Mouse (Mus musculus) layer of hippocampus, adult 2 months (tissue): Measurements from ENCODE around the gene Irs1. TPM values are rescaled to one million over a fixed set of nuclear protein-coding genes. Genes with fewer than 3 reads are reported as not detected.
A peak's percentile ranks its signal among the peaks of the same experiment; 100 is the strongest.

Experiments used
- DNase-seq, 2 experiments: peaks; one replicate each; pipeline ENCODE4 v3.0.0; 2022; ENCODE audit warnings: low spot score in 2 of 2
- H3K27ac ChIP-seq: fragments of 200-600 bp; 2 replicates; pipeline ENCODE4 v1.8.1; 2022
- H3K4me3 ChIP-seq: fragments of 200-600 bp; 2 replicates; pipeline ENCODE4 v1.8.1; 2022; ENCODE audit warnings: mild to moderate bottlenecking
- CTCF ChIP-seq: fragments of 200-600 bp; conservative IDR thresholded peaks from 2 replicates; pipeline ENCODE4 v1.8.1; 2022; ENCODE audit warnings: antibody characterized with exemption, mild to moderate bottlenecking, moderate library complexity
- total RNA-seq, 2 experiments: library from RNA; stranded (reverse); gene quantifications; 2 replicates each; pipeline ENCODE4 v1.2.3; 2021

Gene Irs1
- total RNA-seq, 2 experiments from 2014 or later = 17.8 to 17.9 TPM

DNA sequence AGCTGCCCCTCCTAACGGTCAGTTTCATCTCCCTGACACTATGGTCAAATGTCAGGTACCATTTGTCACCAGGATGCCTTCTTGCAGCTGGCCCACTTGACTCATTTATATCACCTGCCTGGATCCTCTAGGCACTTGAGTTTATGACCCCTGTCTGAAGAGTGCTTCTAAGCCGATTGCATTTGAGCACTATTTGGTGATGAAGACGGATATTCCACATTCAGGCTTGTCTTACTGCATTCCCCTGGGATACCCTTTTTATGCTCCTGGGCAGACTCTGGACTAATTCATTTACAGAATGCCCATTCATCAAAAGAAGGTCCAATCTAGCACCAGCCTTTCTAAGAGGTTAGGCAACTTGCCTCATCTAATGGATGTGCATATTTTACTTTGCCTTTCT lies 13.3 kb upstream of the Irs1 start:
- no peak for TF ChIP-seq CTCF
- no peak for DNase-seq
- Histone ChIP-seq H3K27ac (no peak overlapping the region), H3K4me3 (no peak overlapping the region)

DNA sequence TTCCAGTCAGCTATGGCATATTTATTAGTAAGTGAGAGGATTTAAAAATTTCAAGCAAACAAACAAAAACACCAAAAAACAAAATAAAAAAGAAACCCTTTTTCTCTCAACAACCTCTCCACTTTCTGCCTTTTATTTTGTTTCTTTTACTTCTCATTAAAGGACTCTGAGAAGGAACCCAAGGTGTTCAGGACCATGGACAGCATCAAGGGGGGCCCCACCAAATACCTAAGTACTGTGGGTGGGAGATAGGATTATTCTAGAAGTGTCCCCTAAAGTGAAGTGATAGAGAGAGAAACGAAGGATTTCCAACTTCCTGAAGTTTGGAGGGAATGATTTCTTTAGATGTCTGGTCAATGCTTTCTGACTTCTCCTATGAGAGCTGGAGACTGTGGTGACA lies 7.4 kb upstream of the Irs1 start:
- no peak for DNase-seq
- H3K27ac ChIP-seq = no peak overlapping the region
- no peak for TF ChIP-seq CTCF
- H3K4me3 ChIP-seq = no peak overlapping the region

DNA sequence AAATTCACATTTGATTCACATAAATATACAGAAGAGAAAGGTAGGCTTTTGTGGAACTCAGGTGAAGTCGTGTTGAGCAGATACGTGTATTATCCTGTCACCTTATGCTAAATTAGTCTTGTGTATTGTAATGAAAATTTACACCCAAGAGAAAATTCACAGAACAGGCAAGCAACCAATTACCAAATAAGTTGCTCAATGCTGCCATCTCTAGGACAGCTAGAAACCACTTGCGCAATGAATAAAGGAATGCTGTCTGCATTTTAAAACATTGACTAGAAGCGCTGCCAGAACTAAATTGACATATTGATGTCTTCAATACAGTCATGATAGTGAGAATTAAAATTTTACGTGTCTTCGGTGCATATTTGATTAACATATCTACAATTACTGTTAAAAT lies 2.9 kb upstream of the Irs1 start:
- Histone ChIP-seq H3K27ac (no peak overlapping the region), H3K4me3 (no peak overlapping the region)
- DNase-seq = peak; percentile 56 to 64
- peak; percentile 92 for TF ChIP-seq CTCF

DNA sequence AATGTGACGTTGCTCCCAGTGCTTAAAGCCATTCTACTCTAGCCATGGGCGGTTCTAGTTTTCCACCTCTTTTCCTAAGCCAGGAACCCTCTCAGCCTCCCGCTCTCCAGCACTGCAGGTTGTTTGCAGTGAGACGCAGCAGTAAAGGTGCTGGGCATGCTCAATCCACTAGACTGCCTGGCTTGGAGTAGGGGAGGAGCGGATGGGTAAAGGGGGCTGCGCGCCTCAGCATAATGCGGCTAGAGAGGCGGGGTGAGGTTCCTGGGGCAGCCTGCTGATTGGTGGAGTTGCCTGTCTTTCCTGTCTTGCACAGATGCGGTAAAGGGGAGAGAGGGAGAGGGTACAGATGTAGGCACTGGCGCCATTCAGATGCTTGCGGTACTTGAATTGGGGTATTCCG lies 1.6 kb upstream of the Irs1 start:
- peak; percentile 69 to 77 for DNase-seq
- peak overlapping the region; percentile 88 for H3K4me3 ChIP-seq
- no peak for TF ChIP-seq CTCF
- peak overlapping the region; percentile 92 for H3K27ac ChIP-seq

DNA sequence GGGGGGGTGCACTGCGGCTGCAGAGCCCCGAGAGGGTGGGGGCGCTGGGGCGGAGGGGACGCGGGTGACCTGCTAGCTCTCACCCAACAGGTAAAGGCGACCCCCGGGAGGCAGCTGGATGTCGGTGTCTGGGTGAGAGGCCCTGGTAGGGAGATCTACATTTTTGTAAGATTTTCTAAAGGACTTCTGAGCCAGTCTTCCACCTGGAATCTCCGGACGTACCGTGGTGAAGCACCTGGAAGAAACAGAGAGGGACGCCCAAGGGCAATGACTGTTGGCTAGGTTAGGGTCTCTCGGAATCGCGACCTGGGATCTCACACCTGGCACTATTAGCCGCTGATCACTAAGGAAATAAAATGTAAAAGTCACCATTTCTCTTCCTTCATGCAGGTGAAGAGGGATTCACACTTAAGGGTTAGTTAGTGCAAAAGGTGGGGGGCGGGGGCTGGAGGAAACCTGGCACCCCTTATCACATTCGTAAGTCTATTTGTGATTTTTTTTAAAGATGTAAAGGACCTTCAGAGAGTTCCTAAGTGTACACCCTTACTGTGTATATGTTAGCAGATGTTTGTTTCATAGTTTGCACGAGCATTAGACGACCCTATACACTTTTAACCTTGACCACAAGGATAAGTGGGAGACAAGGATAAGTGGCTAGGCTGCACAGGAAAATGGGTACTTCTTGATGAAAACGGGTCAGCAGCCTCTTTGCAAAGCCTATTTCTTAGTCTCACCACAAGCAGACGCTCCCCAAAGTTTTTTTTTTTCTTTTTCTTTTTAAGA lies 905 bp upstream of the Irs1 start:
- no peak for TF ChIP-seq CTCF
- Histone ChIP-seq H3K27ac (peak overlapping the region; percentile 92), H3K4me3 (peak overlapping the region; percentile 88)
- no peak for DNase-seq

DNA sequence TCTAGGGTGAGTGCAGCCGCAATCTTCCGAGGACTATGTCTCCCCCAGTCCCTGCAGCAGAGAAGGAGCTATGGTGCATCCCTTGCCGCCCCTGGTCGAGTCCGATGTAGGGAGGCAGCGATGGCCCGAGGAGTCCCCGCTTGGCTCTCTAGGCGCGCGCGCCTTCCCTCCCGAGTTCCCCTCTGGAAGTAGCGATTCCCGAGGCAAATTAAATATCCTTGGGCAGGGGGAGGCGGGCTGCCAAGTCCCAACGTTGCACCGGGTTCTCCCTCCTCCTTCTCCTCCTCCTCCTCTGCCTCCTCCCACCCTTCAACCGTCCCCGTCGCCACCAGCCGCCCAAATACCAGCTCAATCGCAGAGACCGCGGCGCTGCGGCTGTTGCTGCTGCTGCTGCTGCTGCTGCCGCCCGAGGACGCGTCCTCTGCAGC lies 479 bp downstream of the Irs1 start:
- Histone ChIP-seq H3K27ac (peak overlapping the region; percentile 92), H3K4me3 (peak overlapping the region; percentile 88)
- DNase-seq = peak; percentile 79 to 90
- no peak for TF ChIP-seq CTCF

DNA sequence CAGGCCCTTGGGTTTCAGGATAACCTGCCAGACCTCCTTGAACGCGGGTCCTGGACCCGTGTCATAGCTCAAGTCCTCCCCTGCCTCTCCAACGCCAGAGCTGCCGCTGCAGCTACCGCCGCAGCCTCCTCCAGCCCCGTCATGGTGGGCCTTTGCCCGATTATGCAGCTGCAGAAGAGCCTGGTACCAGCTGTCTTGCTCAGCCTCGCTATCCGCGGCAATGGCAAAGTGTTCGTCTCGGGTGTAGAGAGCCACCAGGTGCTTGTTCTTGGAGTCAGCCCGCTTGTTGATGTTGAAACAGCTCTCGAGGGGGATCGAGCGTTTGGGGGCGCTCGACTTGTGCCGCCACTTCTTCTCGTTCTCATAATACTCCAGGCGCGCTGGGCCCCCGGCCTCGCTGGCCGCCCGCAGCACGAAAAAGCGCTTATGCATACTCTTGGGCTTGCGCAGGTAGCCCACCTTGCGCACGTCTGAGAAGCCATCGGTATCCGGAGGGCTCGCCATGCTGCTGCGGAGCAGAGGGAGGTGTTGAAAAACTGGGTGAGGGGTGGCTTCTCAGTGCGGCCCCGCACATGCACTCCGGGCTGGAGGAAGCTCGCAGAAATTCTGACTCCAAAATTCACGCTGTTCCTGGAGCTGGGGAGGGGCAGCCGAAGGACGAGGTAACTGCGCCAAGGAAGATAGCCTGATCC lies 1.1 kb downstream of the Irs1 start:
- peak; percentile 46 for TF ChIP-seq CTCF
- DNase-seq = peak; percentile 66 to 72
- Histone ChIP-seq H3K27ac (peak overlapping the region; percentile 92), H3K4me3 (peak overlapping the region; percentile 88)

DNA sequence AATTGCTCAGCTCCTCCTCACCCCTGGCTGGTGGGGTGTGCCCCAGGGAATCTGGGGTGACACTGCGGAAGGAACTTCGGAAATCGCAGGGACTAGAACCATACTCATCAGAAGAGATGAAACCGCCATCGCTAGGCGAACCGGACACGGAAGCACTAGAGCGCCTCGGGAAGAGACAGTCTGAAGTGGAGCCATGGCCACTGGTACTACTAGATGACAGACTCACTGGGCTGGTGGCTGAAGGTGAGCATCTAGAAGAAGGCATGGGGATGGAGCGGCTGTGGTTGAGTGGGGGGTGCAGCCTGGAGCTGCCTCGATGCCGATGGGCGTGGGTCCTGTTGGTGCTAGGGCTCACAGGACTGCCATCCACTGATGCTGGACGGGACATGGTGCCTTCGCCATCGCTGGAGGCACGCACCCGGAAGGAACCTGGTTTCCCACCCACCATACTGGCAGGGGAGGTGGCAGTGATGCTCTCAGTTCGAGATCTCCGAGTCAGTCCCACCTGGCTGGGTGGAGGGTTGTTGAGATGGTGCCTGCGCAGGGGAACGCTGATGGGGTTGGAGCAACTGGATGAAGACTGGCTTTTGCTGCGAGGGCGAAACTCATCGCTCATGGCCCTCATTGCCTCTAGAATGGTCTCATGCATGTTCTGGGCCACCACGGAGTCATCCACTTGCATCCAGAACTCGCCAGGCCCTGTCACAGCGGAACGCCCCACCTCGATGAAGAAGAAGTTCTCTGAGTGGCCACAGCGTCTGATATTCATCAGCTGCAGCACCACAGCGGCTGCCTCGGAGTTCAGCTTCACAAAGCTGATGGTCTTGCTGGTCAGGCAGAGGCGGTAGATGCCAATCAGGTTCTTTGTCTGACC lies 1.9 kb downstream of the Irs1 start:
- peak overlapping the region; percentile 92 for H3K27ac ChIP-seq
- no peak for TF ChIP-seq CTCF
- peak in 1 of 2 experiments; percentile 31 for DNase-seq
- H3K4me3 ChIP-seq = peak overlapping the region; percentile 88

DNA sequence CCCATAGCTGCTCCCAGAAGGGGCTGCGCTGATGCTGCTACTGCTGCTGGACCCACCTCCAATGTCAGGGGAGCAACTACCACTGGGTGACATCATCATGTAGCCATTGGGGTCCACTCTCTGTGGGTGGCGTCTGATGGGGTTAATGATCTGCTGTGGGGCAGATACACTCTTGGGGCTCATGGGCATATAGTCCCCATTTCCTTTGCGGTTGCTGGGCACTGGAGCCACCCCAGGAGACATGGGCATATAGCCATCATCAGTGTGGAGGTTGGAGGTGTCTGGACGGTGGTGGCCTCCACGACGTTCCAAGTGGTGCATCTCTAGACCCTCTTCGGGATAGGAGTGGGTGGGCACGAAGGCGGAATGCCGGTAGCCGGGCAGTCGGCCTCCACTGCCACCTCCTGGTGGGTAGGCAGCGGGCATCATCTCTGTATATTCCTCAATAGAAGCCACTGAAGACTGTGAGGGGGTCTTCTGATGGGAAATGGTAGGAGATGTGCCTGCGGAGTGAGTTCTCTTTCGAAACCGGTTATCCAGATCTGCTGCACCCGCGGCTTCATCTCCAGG lies 2.7 kb downstream of the Irs1 start:
- Histone ChIP-seq H3K4me3 (peak overlapping the region; percentile 88), H3K27ac (peak overlapping the region; percentile 92)
- TF ChIP-seq CTCF = peak; percentile 82
- peak in 1 of 2 experiments; percentile 58 for DNase-seq

DNA sequence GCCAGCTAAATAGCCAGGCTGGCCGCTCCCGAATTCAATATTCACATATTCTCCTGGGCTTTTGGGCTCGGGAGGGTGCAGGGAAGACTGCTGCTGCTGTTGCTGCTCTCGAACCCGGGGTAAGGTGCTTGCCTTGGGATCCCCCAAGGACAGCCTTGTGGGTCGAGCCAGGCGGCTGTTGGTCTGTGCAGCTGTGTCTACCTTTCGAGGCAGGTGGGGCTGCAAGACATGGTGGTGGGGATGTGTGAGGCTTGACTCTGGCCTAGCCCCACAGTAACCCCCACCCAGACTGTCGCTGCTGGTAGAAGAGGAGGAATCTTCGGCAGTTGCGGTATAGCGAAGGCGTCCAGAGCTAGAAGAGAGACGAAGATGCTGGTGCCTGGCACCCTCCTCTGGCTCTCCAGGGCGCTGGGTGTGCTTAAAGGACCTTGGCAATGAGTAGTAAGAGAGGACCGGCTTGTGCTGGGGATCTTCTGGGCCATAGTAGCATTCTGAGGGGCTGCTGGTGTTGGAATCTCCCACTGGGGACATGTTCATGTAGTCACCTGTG lies 3.4 kb downstream of the Irs1 start:
- H3K27ac ChIP-seq = peak overlapping the region; percentile 92
- peak overlapping the region; percentile 88 for H3K4me3 ChIP-seq
- DNase-seq = peak in 1 of 2 experiments; percentile 13
- no peak for TF ChIP-seq CTCF

DNA sequence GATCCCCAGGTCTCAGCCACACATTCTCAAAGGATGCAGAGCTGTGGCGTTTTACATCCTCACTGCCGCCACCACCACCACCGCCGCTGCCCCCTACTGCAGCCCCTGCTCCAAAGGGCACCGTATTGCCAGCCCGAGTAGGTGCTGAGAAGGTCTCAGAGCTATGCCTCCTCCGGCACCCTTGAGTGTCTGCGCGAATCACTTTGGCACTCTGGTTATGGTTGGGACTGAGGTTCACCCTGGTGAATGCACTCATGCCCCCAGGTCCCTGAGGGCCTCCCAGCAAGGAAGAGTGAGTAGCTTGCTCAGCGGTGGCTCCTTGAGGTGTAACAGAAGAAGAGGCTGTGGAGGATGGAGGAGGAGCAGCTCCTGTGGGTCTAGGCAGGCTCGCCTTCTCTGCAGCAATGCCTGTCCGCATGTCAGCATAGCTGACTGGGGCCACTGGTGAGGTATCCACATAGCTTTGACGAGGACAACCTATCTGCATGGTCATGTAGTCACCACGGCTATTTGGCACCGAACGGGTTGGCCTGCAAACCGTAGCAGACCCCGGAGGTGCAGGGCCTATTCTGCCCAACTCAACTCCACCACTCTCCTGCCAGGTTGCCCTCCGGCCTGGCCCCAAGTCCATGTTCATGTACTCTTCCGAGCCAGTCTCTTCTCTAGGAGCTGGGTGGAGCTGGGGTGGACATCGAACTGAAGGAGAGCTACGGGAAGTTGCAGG lies 4.0 kb downstream of the Irs1 start:
- DNase-seq = peak in 1 of 2 experiments; percentile 14
- Histone ChIP-seq H3K27ac (peak overlapping the region; percentile 92), H3K4me3 (peak overlapping the region; percentile 88)
- no peak for TF ChIP-seq CTCF
